Mouse (Mus musculus): ENCODE data around the gene Lrcol1.

DNA sequence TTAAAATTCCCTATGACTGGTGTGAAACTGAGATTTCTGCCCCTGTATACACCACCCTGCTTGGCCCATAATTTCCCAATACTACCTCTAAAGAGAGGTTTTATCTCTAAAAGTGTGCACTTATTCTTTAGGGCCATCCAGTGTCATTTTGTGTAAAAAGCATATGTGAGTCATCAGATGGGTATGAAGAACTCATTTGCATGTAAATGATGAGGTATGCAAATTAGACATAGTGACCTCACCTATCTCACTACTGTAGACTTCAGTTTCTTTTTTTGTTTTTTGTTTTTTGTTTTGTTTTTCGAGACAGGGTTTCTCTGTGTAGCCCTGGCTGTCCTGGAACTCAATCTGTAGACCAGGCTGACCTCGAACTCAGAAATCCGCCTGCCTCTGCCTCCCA is 31.4 kb upstream of the Lrcol1 start:
- TF ChIP-seq POLR2A (IDR thresholded peaks at IDR 0.05; ENCODE audit: borderline replicate concordance, low read depth, low read length) (no peak), CTCF (IDR thresholded peaks at IDR 0.05; ENCODE audit: low read depth, low read length) (no peak)

All from bone marrow macrophage, adult 2 months (primary cell).